Comparison of ENCODE assay signal across 13 mouse cellular contexts in the genomic region with DNA sequence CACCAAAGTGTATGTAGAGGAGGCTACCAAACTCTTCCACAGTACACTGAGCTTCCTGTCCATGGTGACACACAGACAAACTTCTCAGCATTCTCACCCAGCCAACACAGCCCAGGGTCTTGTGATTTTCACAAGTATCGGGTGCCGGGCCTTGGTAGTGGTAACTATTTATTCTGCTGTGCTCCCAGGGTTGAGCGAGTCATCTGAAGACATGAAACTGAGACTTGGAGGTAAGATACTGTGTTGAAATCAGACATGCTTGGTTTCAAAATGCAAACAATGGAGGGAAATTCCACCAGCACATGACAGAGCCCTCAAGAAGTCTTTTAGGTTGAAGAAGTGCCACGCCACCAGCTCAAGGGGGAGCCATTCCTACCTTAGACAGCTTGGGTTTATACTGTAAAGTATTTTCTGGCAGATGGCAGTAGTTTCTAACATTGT.
DNase-seq lines count a peak whose midpoint lies in the region; ATAC-seq and TF ChIP-seq lines count a peak whose summit lies in the region.
"Had no signal": no experiment of that assay in that cellular context is flagged by ENCODE, and none has a peak within 500 bp of the region (broad histone marks: within the 10 kb centered on the region; RNA-seq: fewer than 3 reads in every experiment).

No protein-coding gene starts in this region.

- H3K9me3 ChIP-seq in stomach, postnatal 0 days (ENCODE audit: control insufficient read depth, low read length) = no peaks in the 10 kb centered on the region
- no peaks in the 10 kb centered on the region for H3K9me3 ChIP-seq in hindbrain, postnatal 0 days (ENCODE audit: low read length)
- H3K9me3 ChIP-seq: embryonic facial prominence, embryonic 13.5 days; hindbrain, embryonic 15.5 days; limb, embryonic 15.5 days; midbrain, embryonic 15.5 days had no signal

- no peaks in the 10 kb centered on the region for H3K4me1 ChIP-seq in stomach, postnatal 0 days (replicated peaks; ENCODE audit: control insufficient read depth, insufficient read depth)
- H3K4me1 ChIP-seq in hindbrain, postnatal 0 days (ENCODE audit: insufficient read depth, low read length) = no peaks in the 10 kb centered on the region
- H3K4me1 ChIP-seq: hindbrain, embryonic 15.5 days; limb, embryonic 15.5 days; midbrain, embryonic 15.5 days had no signal

- CTCF ChIA-PET in Patski (lab: Charles Lee) = interaction anchor here (0.9 to 1.5 kb wide), 5 partner anchors 8 to 38 kb away, joined by 3 to 4 read pairs (median 3); no protein-coding TSS in a partner anchor

- TF ChIP-seq CTCF in layer of hippocampus, adult 2 months (conservative IDR thresholded peaks at IDR 0.05) = peak; percentile 63
- peak; percentile 72 for TF ChIP-seq CTCF in Patski (IDR thresholded peaks at IDR 0.05)
- TF ChIP-seq CTCF in stomach, postnatal 0 days (IDR thresholded peaks at IDR 0.05; ENCODE audit: low read depth) = peak; percentile 48
- TF ChIP-seq CTCF in hindbrain, postnatal 0 days (IDR thresholded peaks at IDR 0.05; ENCODE audit: low read depth) = no peak

- no peak overlapping the region for H3K27ac ChIP-seq in layer of hippocampus, adult 2 months
- no peak overlapping the region for H3K27ac ChIP-seq in stomach, postnatal 0 days (replicated peaks)
- no peak overlapping the region for H3K27ac ChIP-seq in hindbrain, postnatal 0 days
- H3K27ac ChIP-seq: embryonic facial prominence, embryonic 13.5 days; hindbrain, embryonic 15.5 days; limb, embryonic 15.5 days; midbrain, embryonic 15.5 days had no signal

- H3K27me3 ChIP-seq in Patski = no peaks in the 10 kb centered on the region
- no peaks in the 10 kb centered on the region for H3K27me3 ChIP-seq in stomach, postnatal 0 days (ENCODE audit: control insufficient read depth, insufficient read depth, low read length)
- H3K27me3 ChIP-seq in hindbrain, postnatal 0 days (ENCODE audit: insufficient read depth, low read length) = no peaks in the 10 kb centered on the region
- H3K27me3 ChIP-seq: hindbrain, embryonic 15.5 days; limb, embryonic 15.5 days; midbrain, embryonic 15.5 days had no signal

- no peak overlapping the region for H3K4me2 ChIP-seq in stomach, postnatal 0 days (replicated peaks; ENCODE audit: low read depth)
- no peak overlapping the region for H3K4me2 ChIP-seq in hindbrain, postnatal 0 days (ENCODE audit: low read depth, low read length)
- H3K4me2 ChIP-seq: embryonic facial prominence, embryonic 13.5 days; hindbrain, embryonic 15.5 days; limb, embryonic 15.5 days; midbrain, embryonic 15.5 days had no signal

- H3K4me3 ChIP-seq in layer of hippocampus, adult 2 months = no peak overlapping the region
- H3K4me3 ChIP-seq in stomach, postnatal 0 days (ENCODE audit: low read depth, low read length) = no peak overlapping the region
- no peak overlapping the region for H3K4me3 ChIP-seq in hindbrain, postnatal 0 days (ENCODE audit: low read length)
- H3K4me3 ChIP-seq: embryonic facial prominence, embryonic 13.5 days; hindbrain, embryonic 15.5 days; limb, embryonic 15.5 days; midbrain, embryonic 15.5 days had no signal

- no peak for DNase-seq in layer of hippocampus, adult 2 months (ENCODE audit: low spot score in 2 of 2)
- no peak for DNase-seq in layer of hippocampus, postnatal 14 days (ENCODE audit: low spot score in 2 of 2)
- peak; percentile 79 for DNase-seq in Patski (ENCODE audit: low read depth, low spot score)
- peak; percentile 26 for DNase-seq in lung, postnatal 10 days
- no peak for DNase-seq in stomach, postnatal 0 days (ENCODE audit: low spot score)
- no peak for DNase-seq in adrenal gland, postnatal 10 days
- no peak for DNase-seq in hindbrain, postnatal 0 days (ENCODE audit: low spot score)
- DNase-seq in cerebellum, postnatal 25 days = no peak
- DNase-seq: gastrocnemius, postnatal 14 days had no signal

- whole genome bisulfite sequencing in stomach, postnatal 0 days = 76% methylated on average over 4 of the region's 4 CpGs
- 92% methylated on average over 4 of the region's 4 CpGs for WGBS in hindbrain, postnatal 0 days

- no peak overlapping the region for H3K9ac ChIP-seq in stomach, postnatal 0 days (ENCODE audit: low read length)
- no peak overlapping the region for H3K9ac ChIP-seq in hindbrain, postnatal 0 days (replicated peaks; ENCODE audit: low read length)
- H3K9ac ChIP-seq: embryonic facial prominence, embryonic 13.5 days; hindbrain, embryonic 15.5 days; limb, embryonic 15.5 days; midbrain, embryonic 15.5 days had no signal

- in situ Hi-C loops in Patski (cut with MboI; ENCODE audit: low pct_unique_long_range_greater_than_20kb) = no loop called here

- ATAC-seq in Patski = peak; percentile 89
- ATAC-seq in stomach, postnatal 0 days (ENCODE audit: low FRiP score, low TSS enrichment) = no peak
- ATAC-seq in hindbrain, postnatal 0 days = no peak
- ATAC-seq: midbrain, embryonic 15.5 days had no signal

- TF ChIP-seq EP300 in stomach, postnatal 0 days (optimal IDR thresholded peaks at IDR 0.05) = no peak

- POLR2A ChIA-PET in Patski (lab: Charles Lee) = interaction anchor here (0.6 kb wide), 1 partner anchor 434 kb away, joined by 4 read pairs; no protein-coding TSS in a partner anchor

- no peaks in the 10 kb centered on the region for H3K36me3 ChIP-seq in stomach, postnatal 0 days (ENCODE audit: control insufficient read depth, insufficient read depth, low read length)
- H3K36me3 ChIP-seq in hindbrain, postnatal 0 days (ENCODE audit: insufficient read depth, low read length) = no peaks in the 10 kb centered on the region
- H3K36me3 ChIP-seq: embryonic facial prominence, embryonic 13.5 days; hindbrain, embryonic 15.5 days; limb, embryonic 15.5 days; midbrain, embryonic 15.5 days had no signal

Comparison
In these comparisons a context has a peak if more than half of its experiments do, and no peak if none do; other contexts are left out.
1. DNase-seq: peak in Patski (single experiment) and lung, postnatal 10 days (single experiment); none in layer of hippocampus, adult 2 months (0 of 2), layer of hippocampus, postnatal 14 days (0 of 2), stomach, postnatal 0 days (single experiment), adrenal gland, postnatal 10 days (single experiment), hindbrain, postnatal 0 days (single experiment) and cerebellum, postnatal 25 days (0 of 2).